Mouse (Mus musculus): Measurements from ENCODE around the gene Gstt4. TPM values are rescaled to one million over a fixed set of nuclear protein-coding genes. Genes with fewer than 3 reads are reported as not detected.
A peak's percentile ranks its signal among the peaks of the same experiment; 100 is the strongest.

The Gstt4 gene
- polyA plus RNA-seq, 1 experiment from 2014 or later = not detected

DNA sequence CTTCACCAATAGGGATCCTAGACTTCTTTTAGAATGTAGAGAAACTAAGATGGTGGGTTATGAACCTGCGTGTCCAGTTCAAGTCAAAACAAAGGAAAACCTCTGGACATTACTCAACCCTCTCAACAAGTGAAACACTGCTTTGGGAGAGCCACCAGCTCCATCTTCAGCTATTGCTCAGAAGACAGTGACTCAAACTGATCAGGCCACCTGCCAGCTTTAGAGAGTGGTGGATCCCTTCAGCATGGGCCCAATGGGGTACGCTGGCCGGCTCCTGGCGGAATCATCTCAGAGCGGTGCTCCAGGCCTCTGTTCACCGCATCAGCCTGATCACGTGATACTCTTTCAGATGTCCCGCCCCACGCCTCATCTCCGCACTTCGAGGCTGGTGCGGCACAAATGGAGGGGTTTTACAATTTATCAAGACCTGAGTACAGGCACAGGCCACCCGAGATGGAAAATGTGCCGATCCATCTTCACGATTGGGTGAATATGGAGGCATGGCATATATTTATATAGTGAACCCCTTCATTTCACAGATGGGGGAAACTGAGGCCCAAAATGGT lies 33.2 kb upstream of the Gstt4 start:
- no peak for DNase-seq (ENCODE audit: low spot score)
- Histone ChIP-seq H3K27ac (ENCODE audit: low read depth) (no peak overlapping the region), H3K9me3 (ENCODE audit: control insufficient read depth, low read length) (no peaks in the 10 kb centered on the region), H3K27me3 (replicated peaks; ENCODE audit: control insufficient read depth, insufficient read depth, low read length) (no peaks in the 10 kb centered on the region), H3K36me3 (ENCODE audit: control insufficient read depth, insufficient read depth, low read length) (peaks cover 20% of the 10 kb centered on the region), H3K4me3 (ENCODE audit: low read depth, low read length) (no peak overlapping the region), H3K9ac (ENCODE audit: low read length) (no peak overlapping the region), H3K4me1 (replicated peaks; ENCODE audit: control insufficient read depth, insufficient read depth, low read length) (peaks cover 23% of the 10 kb centered on the region), H3K4me2 (ENCODE audit: low read length) (no peak overlapping the region)
- no peak for ATAC-seq (replicated peaks; ENCODE audit: low FRiP score, low TSS enrichment, low read depth)
- WGBS = 88% methylated on average over 15 of the region's 15 CpGs

DNA sequence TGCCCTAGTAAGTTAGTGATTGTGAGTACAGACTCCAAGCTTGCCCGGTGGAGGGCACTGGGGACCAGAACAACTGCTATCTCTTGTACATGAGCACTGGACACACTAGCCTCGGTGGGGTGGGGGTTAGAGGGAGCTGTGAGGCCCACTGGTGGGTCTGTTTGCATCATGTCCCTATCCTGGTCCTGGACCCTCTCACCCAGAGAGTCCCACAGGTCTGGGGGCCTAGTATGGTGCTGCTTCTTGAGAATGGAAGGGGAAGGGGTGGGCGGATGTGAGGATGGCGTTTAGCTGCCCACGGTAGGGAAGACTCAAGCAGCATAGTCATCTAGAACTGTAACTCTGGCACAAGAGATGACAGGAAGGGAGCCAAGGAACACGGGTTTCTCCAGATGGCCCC lies 32.4 kb upstream of the Gstt4 start:
- Histone ChIP-seq H3K36me3 (ENCODE audit: control insufficient read depth, insufficient read depth, low read length) (peaks cover 20% of the 10 kb centered on the region), H3K4me3 (ENCODE audit: low read depth, low read length) (no peak overlapping the region), H3K9ac (ENCODE audit: low read length) (no peak overlapping the region), H3K4me2 (ENCODE audit: low read length) (no peak overlapping the region), H3K27me3 (replicated peaks; ENCODE audit: control insufficient read depth, insufficient read depth, low read length) (no peaks in the 10 kb centered on the region), H3K27ac (ENCODE audit: low read depth) (no peak overlapping the region), H3K9me3 (ENCODE audit: control insufficient read depth, low read length) (no peaks in the 10 kb centered on the region), H3K4me1 (replicated peaks; ENCODE audit: control insufficient read depth, insufficient read depth, low read length) (peaks cover 21% of the 10 kb centered on the region)
- no peak for ATAC-seq (replicated peaks; ENCODE audit: low FRiP score, low TSS enrichment, low read depth)
- DNase-seq (ENCODE audit: low spot score) = no peak
- WGBS = 84% methylated on average over 6 of the region's 6 CpGs

DNA sequence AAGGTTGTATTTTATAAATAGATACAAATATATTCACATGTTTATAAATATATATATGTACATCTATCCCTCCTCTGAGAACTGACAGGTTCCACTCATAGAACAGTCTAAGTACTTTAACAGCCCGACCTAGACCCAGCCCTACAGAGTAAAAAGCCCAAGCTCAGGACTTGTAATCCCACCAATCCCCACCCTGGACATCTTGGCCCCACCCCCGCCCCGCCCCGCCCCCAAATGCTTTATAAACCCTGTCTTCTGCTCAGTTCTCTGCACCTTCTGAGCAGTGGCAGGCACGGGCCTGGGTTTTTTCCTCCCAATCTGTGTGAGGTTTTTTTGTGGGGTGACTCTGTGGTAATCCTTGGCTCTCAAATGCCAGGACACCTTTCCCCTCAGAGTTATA lies 31.8 kb upstream of the Gstt4 start:
- DNase-seq (ENCODE audit: low spot score) = no peak
- 55% methylated on average over 5 of the region's 5 CpGs for WGBS

DNA sequence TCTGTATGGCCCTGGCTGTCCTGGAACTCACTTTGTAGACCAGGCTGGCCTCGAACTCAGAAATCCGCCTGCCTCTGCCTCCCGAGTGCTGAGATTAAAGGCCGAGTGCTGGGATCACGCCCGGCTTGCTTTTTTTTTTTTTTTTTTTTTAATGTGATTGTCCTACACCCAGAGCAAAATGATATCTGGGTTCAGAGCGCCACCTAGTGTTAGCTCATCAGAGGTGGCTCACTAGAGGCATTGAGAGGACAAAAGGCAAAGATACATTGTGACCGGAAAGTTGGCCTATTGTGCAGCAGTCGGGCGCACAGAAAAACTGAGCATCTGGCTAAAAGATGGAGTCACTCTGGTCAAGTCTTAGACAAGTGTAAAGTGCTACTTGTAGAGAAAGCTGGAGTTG lies 31.1 kb upstream of the Gstt4 start:
- 34% methylated on average over 10 of the region's 10 CpGs for WGBS
- Histone ChIP-seq H3K9ac (ENCODE audit: low read length) (no peak overlapping the region), H3K4me2 (ENCODE audit: low read length) (no peak overlapping the region), H3K9me3 (ENCODE audit: control insufficient read depth, low read length) (no peaks in the 10 kb centered on the region), H3K4me1 (replicated peaks; ENCODE audit: control insufficient read depth, insufficient read depth, low read length) (peaks cover 15% of the 10 kb centered on the region), H3K36me3 (ENCODE audit: control insufficient read depth, insufficient read depth, low read length) (peaks cover 18% of the 10 kb centered on the region), H3K4me3 (ENCODE audit: low read depth, low read length) (no peak overlapping the region), H3K27ac (ENCODE audit: low read depth) (no peak overlapping the region), H3K27me3 (replicated peaks; ENCODE audit: control insufficient read depth, insufficient read depth, low read length) (no peaks in the 10 kb centered on the region)
- peak; percentile 88 for DNase-seq (ENCODE audit: low spot score)
- 0 out of 2 replicates have a peak, but pooled peaks have one; percentile 18 for ATAC-seq (replicated peaks; ENCODE audit: low FRiP score, low TSS enrichment, low read depth)

More for the DNA sequence above, 31.8 kb upstream of the Gstt4 start:
- Histone ChIP-seq H3K4me2 (ENCODE audit: low read length) (no peak overlapping the region), H3K9ac (ENCODE audit: low read length) (no peak overlapping the region), H3K27ac (ENCODE audit: low read depth) (no peak overlapping the region), H3K4me1 (replicated peaks; ENCODE audit: control insufficient read depth, insufficient read depth, low read length) (peaks cover 21% of the 10 kb centered on the region), H3K36me3 (ENCODE audit: control insufficient read depth, insufficient read depth, low read length) (peaks cover 20% of the 10 kb centered on the region), H3K9me3 (ENCODE audit: control insufficient read depth, low read length) (no peaks in the 10 kb centered on the region), H3K4me3 (ENCODE audit: low read depth, low read length) (no peak overlapping the region), H3K27me3 (replicated peaks; ENCODE audit: control insufficient read depth, insufficient read depth, low read length) (no peaks in the 10 kb centered on the region)
- 0 out of 2 replicates have a peak, but pooled peaks have one; percentile 1 for ATAC-seq (replicated peaks; ENCODE audit: low FRiP score, low TSS enrichment, low read depth)

DNA sequence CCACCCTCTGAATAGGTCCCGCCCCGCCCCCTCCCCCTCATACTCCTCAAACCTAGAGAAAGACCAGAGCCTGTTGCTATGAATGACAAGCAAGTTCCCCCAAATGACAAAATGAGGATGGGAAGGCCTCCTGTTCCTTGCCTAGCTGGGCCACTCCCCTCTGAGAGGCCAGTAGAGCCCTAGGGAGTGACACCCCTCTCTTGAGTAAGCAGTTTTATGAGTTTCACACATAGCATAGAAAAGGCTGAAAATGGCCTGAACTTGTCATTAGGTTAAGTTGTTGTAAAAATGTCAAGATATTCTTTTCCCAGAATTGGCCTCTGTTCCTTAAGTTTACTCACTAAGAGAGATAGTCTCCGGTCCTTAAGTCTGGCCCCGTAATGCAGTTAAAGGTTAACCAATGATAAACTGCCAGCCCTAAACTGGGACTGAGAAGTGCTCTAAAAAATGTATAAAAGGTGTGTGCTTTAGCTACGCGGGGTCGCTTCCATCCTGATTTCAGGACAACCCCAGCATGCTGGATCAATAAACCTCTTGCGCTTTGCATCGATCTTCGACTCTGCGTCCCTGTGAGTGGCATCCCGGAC lies 30.3 kb upstream of the Gstt4 start:
- Histone ChIP-seq H3K9me3 (ENCODE audit: control insufficient read depth, low read length) (no peaks in the 10 kb centered on the region), H3K4me3 (ENCODE audit: low read depth, low read length) (no peak overlapping the region), H3K36me3 (ENCODE audit: control insufficient read depth, insufficient read depth, low read length) (peaks cover 10% of the 10 kb centered on the region), H3K4me2 (ENCODE audit: low read length) (no peak overlapping the region), H3K27me3 (replicated peaks; ENCODE audit: control insufficient read depth, insufficient read depth, low read length) (no peaks in the 10 kb centered on the region), H3K4me1 (replicated peaks; ENCODE audit: control insufficient read depth, insufficient read depth, low read length) (peaks cover 12% of the 10 kb centered on the region), H3K9ac (ENCODE audit: low read length) (no peak overlapping the region), H3K27ac (ENCODE audit: low read depth) (no peak overlapping the region)
- WGBS = 72% methylated on average over 12 of the region's 12 CpGs
- ATAC-seq (replicated peaks; ENCODE audit: low FRiP score, low TSS enrichment, low read depth) = peak; percentile 47
- no peak for DNase-seq (ENCODE audit: low spot score)

DNA sequence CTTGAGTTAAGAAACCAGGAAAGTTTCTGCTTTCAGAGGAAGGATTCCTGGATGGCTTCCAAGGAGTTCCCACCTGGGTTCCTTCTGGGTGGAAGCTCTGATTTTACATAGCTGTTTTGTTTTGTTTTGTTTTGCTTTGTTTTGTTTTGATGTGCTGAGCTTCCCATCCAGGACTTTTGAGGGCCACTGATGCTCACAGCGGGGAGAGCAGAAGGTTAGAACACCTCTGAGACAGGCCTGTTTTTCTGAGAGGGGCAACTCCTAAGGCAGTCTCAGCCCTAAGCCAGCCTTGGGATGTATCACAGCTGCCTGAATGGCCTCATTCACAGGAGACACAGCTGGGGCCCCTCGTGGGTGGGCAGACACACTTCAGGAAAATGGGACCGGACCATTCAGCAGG lies 29.3 kb upstream of the Gstt4 start:
- DNase-seq (ENCODE audit: low spot score) (no peak), ATAC-seq (replicated peaks; ENCODE audit: low FRiP score, low TSS enrichment, low read depth) (no peak)
- Histone ChIP-seq H3K36me3 (ENCODE audit: control insufficient read depth, insufficient read depth, low read length) (peaks cover under 1% of the 10 kb centered on the region; the same call in 1 of the 2 replicates), H3K4me2 (ENCODE audit: low read length) (0 out of 2 replicates have a peak overlapping the region, but pooled peaks have one; percentile 4), H3K27me3 (replicated peaks; ENCODE audit: control insufficient read depth, insufficient read depth, low read length) (no peaks in the 10 kb centered on the region), H3K4me3 (ENCODE audit: low read depth, low read length) (no peak overlapping the region), H3K9me3 (ENCODE audit: control insufficient read depth, low read length) (no peaks in the 10 kb centered on the region), H3K9ac (ENCODE audit: low read length) (0 out of 2 replicates have a peak overlapping the region, but pooled peaks have one; percentile 13), H3K27ac (ENCODE audit: low read depth) (peak overlapping the region; percentile 33; the same call in 1 of the 2 replicates), H3K4me1 (replicated peaks; ENCODE audit: control insufficient read depth, insufficient read depth, low read length) (peaks cover 12% of the 10 kb centered on the region)
- 37% methylated on average over 3 of the region's 3 CpGs for WGBS

DNA sequence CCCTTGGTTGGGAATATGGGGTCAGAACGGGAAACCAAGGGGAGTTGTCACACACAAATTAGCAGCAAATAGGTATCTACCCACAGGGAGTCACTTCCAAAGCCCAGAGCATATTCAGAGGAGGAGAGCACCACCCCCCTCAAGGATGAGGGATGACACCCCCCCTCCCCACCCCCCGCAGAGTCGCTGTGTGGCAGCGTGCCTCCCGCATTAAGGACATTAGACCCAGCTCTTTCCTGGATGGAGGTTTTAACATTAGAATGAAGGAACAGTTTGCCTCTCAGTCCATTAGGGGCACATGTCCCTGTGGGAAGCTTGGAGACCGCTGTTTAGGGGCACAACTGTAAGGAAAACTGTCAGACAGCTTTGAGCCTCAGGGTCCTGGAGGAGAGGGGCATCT lies 28.7 kb upstream of the Gstt4 start:
- Histone ChIP-seq H3K27ac (ENCODE audit: low read depth) (peak overlapping the region; percentile 33; the same call in 1 of the 2 replicates), H3K27me3 (replicated peaks; ENCODE audit: control insufficient read depth, insufficient read depth, low read length) (no peaks in the 10 kb centered on the region), H3K36me3 (ENCODE audit: control insufficient read depth, insufficient read depth, low read length) (no peaks in the 10 kb centered on the region), H3K4me2 (ENCODE audit: low read length) (peak overlapping the region; percentile 4; the same call in 1 of the 2 replicates), H3K4me1 (replicated peaks; ENCODE audit: control insufficient read depth, insufficient read depth, low read length) (peaks cover 12% of the 10 kb centered on the region), H3K9ac (ENCODE audit: low read length) (no peak overlapping the region), H3K9me3 (ENCODE audit: control insufficient read depth, low read length) (no peaks in the 10 kb centered on the region), H3K4me3 (ENCODE audit: low read depth, low read length) (no peak overlapping the region)
- ATAC-seq (replicated peaks; ENCODE audit: low FRiP score, low TSS enrichment, low read depth) = no peak
- no peak for DNase-seq (ENCODE audit: low spot score)
- WGBS = 12% methylated on average over 6 of the region's 6 CpGs

DNA sequence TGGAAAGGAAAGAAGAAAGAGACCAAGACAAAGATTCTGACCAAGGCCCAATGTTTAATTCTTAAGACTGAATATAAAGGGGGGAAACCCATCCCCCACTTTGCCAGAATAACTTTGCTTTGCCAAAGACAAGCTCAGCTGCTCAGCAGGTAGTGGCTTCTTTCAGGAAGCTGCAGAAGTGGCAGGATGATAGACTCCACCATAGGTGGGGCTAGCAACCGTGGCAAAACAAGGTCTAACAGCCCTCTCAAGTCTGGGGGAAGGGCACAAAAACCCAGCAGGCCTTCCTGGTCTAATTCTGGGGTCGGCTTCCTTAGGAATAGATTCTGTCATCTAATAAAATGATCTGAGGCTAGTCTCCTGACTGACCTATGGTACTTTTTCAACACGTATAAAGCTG lies 26.0 kb upstream of the Gstt4 start:
- peaks cover 12% of the 10 kb centered on the region for H3K4me1 ChIP-seq (replicated peaks; ENCODE audit: control insufficient read depth, insufficient read depth, low read length)
- no peak overlapping the region for H3K9ac ChIP-seq (ENCODE audit: low read length)
- no peak overlapping the region for H3K27ac ChIP-seq (ENCODE audit: low read depth)
- no peak overlapping the region for H3K4me3 ChIP-seq (ENCODE audit: low read depth, low read length)
- ATAC-seq (replicated peaks; ENCODE audit: low FRiP score, low TSS enrichment, low read depth) (no peak), DNase-seq (ENCODE audit: low spot score) (no peak)
- no peaks in the 10 kb centered on the region for H3K36me3 ChIP-seq (ENCODE audit: control insufficient read depth, insufficient read depth, low read length)
- 36% methylated on average over 3 of the region's 3 CpGs for WGBS
- H3K27me3 ChIP-seq (replicated peaks; ENCODE audit: control insufficient read depth, insufficient read depth, low read length) = no peaks in the 10 kb centered on the region
- no peak overlapping the region for H3K4me2 ChIP-seq (ENCODE audit: low read length)
- no peaks in the 10 kb centered on the region for H3K9me3 ChIP-seq (ENCODE audit: control insufficient read depth, low read length)

All from intestine, embryonic 14.5 days (tissue).